Mouse (Mus musculus): ENCODE measurements around the gene Fam172a. TPM values are rescaled to one million over a fixed set of nuclear protein-coding genes. Genes with fewer than 3 reads are reported as not detected.

Fam172a gene
- total RNA-seq, 1 experiment from 2014 or later: 33.2 TPM

- no peak for ATAC-seq (replicated peaks in 1 of 2; ENCODE audit: insufficient read depth in 1 of 2, low FRiP score in 2 of 2, low TSS enrichment in 1 of 2, low read depth in 1 of 2, poor library complexity in 2 of 2, severe bottlenecking in 2 of 2)
Measured at GRCm38 (mm10) chr13:78215223-78215622, 513.4 kb downstream of the Fam172a start.

All from hematopoietic stem cell, adult 5-6 weeks (primary cell).